Mouse (Mus musculus): ENCODE data around the gene Pkd1l2. TPM values are rescaled to one million over a fixed set of nuclear protein-coding genes. Genes with fewer than 3 reads are reported as not detected.

Gene Pkd1l2
- polyA plus RNA-seq, 1 experiment from 2014 or later = 0.05 TPM

- WGBS = 55% methylated on average over 16 of the region's 16 CpGs
- peak; percentile 36 for DNase-seq (ENCODE audit: low spot score)
- H3K9me3 ChIP-seq (replicated peaks) = no peaks in the 10 kb centered on the region
Observed at GRCm38 (mm10) chr8:117109801-117110390, 27.6 kb upstream of the Pkd1l2 start.

GRCm38 (mm10) chr8:117109018-117109711 is 26.9 kb upstream of the Pkd1l2 start:
- Histone ChIP-seq H3K27ac (replicated peaks) (no peak overlapping the region), H3K27me3 (ENCODE audit: low read depth, poor library complexity, severe bottlenecking) (no peaks in the 10 kb centered on the region), H3K9me3 (replicated peaks) (no peaks in the 10 kb centered on the region), H3K4me3 (no peak overlapping the region), H3K4me1 (no peaks in the 10 kb centered on the region), H3K36me3 (no peaks in the 10 kb centered on the region)
- no peak for DNase-seq (ENCODE audit: low spot score)
- WGBS = 90% methylated on average over 19 of the region's 19 CpGs

More at GRCm38 (mm10) chr8:117109801-117110390, 27.6 kb upstream of the Pkd1l2 start:
- H3K4me3 ChIP-seq = no peak overlapping the region
- no peak overlapping the region for H3K27ac ChIP-seq (replicated peaks)
- no peaks in the 10 kb centered on the region for H3K36me3 ChIP-seq
- H3K27me3 ChIP-seq (ENCODE audit: low read depth, poor library complexity, severe bottlenecking) = no peaks in the 10 kb centered on the region
- H3K4me1 ChIP-seq = peaks cover 1% of the 10 kb centered on the region; the same call in 1 of the 2 replicates

GRCm38 (mm10) chr8:117107533-117107932 is 25.3 kb upstream of the Pkd1l2 start:
- Histone ChIP-seq H3K4me1 (no peaks in the 10 kb centered on the region), H3K9me3 (replicated peaks) (no peaks in the 10 kb centered on the region), H3K27ac (replicated peaks) (no peak overlapping the region), H3K4me3 (no peak overlapping the region), H3K27me3 (ENCODE audit: low read depth, poor library complexity, severe bottlenecking) (no peaks in the 10 kb centered on the region), H3K36me3 (no peaks in the 10 kb centered on the region)
- WGBS = 26% methylated on average over 9 of the region's 9 CpGs
- DNase-seq (ENCODE audit: low spot score) = peak; percentile 48

- H3K4me3 ChIP-seq = no peak overlapping the region
- H3K9me3 ChIP-seq (replicated peaks) = no peaks in the 10 kb centered on the region; the same call in 1 of the 2 replicates
- no peak overlapping the region for H3K27ac ChIP-seq (replicated peaks)
- H3K36me3 ChIP-seq = no peaks in the 10 kb centered on the region
- DNase-seq (ENCODE audit: low spot score) = no peak
- WGBS = 66% methylated on average over 11 of the region's 11 CpGs
- H3K27me3 ChIP-seq (ENCODE audit: low read depth, poor library complexity, severe bottlenecking) = no peaks in the 10 kb centered on the region
- H3K4me1 ChIP-seq = peaks cover 20% of the 10 kb centered on the region
Observed at GRCm38 (mm10) chr8:117097564-117098191, 15.4 kb upstream of the Pkd1l2 start.

- H3K27me3 ChIP-seq (ENCODE audit: low read depth, poor library complexity, severe bottlenecking) = no peaks in the 10 kb centered on the region
- H3K9me3 ChIP-seq (replicated peaks) = no peaks in the 10 kb centered on the region; the same call in 1 of the 2 replicates
- 87% methylated on average over 10 of the region's 10 CpGs for WGBS
- H3K4me3 ChIP-seq = no peak overlapping the region
- no peaks in the 10 kb centered on the region for H3K36me3 ChIP-seq
- H3K4me1 ChIP-seq = peaks cover 20% of the 10 kb centered on the region
- DNase-seq (ENCODE audit: low spot score) = no peak
- H3K27ac ChIP-seq (replicated peaks) = no peak overlapping the region
Observed at GRCm38 (mm10) chr8:117097051-117097563, 14.9 kb upstream of the Pkd1l2 start.

GRCm38 (mm10) chr8:117095647-117096046 is 13.4 kb upstream of the Pkd1l2 start, which contains the start of gene Bco1:
Gene Bco1 (plus strand): TSS chr8:117095854.
- H3K9me3 ChIP-seq (replicated peaks) = no peaks in the 10 kb centered on the region; the same call in 1 of the 2 replicates
- H3K4me3 ChIP-seq = no peak within 1 kb of the TSS
- DNase-seq (ENCODE audit: low spot score) = peak; percentile 22
- no peaks in the 10 kb centered on the region for H3K27me3 ChIP-seq (ENCODE audit: low read depth, poor library complexity, severe bottlenecking)
- 0 out of 2 replicates have a peak within 1 kb of the TSS, but pooled peaks have one; percentile 23 for H3K27ac ChIP-seq (replicated peaks)
- H3K4me1 ChIP-seq = peaks cover 20% of the 10 kb centered on the region
- 60% methylated on average over 12 of the region's 12 CpGs for WGBS
- no peaks in the 10 kb centered on the region for H3K36me3 ChIP-seq

- no peaks in the 10 kb centered on the region for H3K27me3 ChIP-seq (ENCODE audit: low read depth, poor library complexity, severe bottlenecking)
- WGBS = 72% methylated on average over 5 of the region's 5 CpGs
- H3K9me3 ChIP-seq (replicated peaks) = no peaks in the 10 kb centered on the region; the same call in 1 of the 2 replicates
- no peak for DNase-seq (ENCODE audit: low spot score)
- H3K4me1 ChIP-seq = peaks cover 20% of the 10 kb centered on the region
- H3K4me3 ChIP-seq = no peak overlapping the region
- H3K36me3 ChIP-seq = no peaks in the 10 kb centered on the region
- no peak overlapping the region for H3K27ac ChIP-seq (replicated peaks)
Observed at GRCm38 (mm10) chr8:117094053-117094452, 11.8 kb upstream of the Pkd1l2 start.

- Histone ChIP-seq H3K4me3 (no peak overlapping the region), H3K36me3 (no peaks in the 10 kb centered on the region), H3K4me1 (0 out of 2 replicates have a peak, but pooled peaks cover 2% of the 10 kb centered on the region), H3K9me3 (replicated peaks) (no peaks in the 10 kb centered on the region), H3K27me3 (ENCODE audit: low read depth, poor library complexity, severe bottlenecking) (no peaks in the 10 kb centered on the region), H3K27ac (replicated peaks) (no peak overlapping the region)
- DNase-seq (ENCODE audit: low spot score) = no peak
- 91% methylated on average over 4 of the region's 4 CpGs for WGBS
Observed at GRCm38 (mm10) chr8:117089802-117090201, 7.6 kb upstream of the Pkd1l2 start.

- no peak for DNase-seq (ENCODE audit: low spot score)
Observed at GRCm38 (mm10) chr8:117087036-117087435, 4.8 kb upstream of the Pkd1l2 start.

GRCm38 (mm10) chr8:117085521-117085920 is 3.3 kb upstream of the Pkd1l2 start:
- Histone ChIP-seq H3K4me3 (no peak overlapping the region), H3K9me3 (replicated peaks) (no peaks in the 10 kb centered on the region), H3K4me1 (0 out of 2 replicates have a peak, but pooled peaks cover 2% of the 10 kb centered on the region), H3K27ac (replicated peaks) (no peak overlapping the region), H3K27me3 (ENCODE audit: low read depth, poor library complexity, severe bottlenecking) (no peaks in the 10 kb centered on the region), H3K36me3 (no peaks in the 10 kb centered on the region)
- no peak for DNase-seq (ENCODE audit: low spot score)
- 62% methylated on average over 8 of the region's 8 CpGs for WGBS

More at GRCm38 (mm10) chr8:117087036-117087435, 4.8 kb upstream of the Pkd1l2 start:
- H3K4me3 ChIP-seq = no peak overlapping the region
- no peaks in the 10 kb centered on the region for H3K27me3 ChIP-seq (ENCODE audit: low read depth, poor library complexity, severe bottlenecking)
- H3K27ac ChIP-seq (replicated peaks) = no peak overlapping the region
- H3K9me3 ChIP-seq (replicated peaks) = no peaks in the 10 kb centered on the region
- H3K36me3 ChIP-seq = no peaks in the 10 kb centered on the region
- 0 out of 2 replicates have a peak, but pooled peaks cover 2% of the 10 kb centered on the region for H3K4me1 ChIP-seq

- Histone ChIP-seq H3K4me1 (peaks cover 2% of the 10 kb centered on the region; the same call in 1 of the 2 replicates), H3K9me3 (replicated peaks) (no peaks in the 10 kb centered on the region), H3K27ac (replicated peaks) (no peak overlapping the region), H3K36me3 (no peaks in the 10 kb centered on the region), H3K4me3 (no peak overlapping the region), H3K27me3 (ENCODE audit: low read depth, poor library complexity, severe bottlenecking) (no peaks in the 10 kb centered on the region)
- WGBS = 83% methylated on average over 9 of the region's 9 CpGs
- no peak for DNase-seq (ENCODE audit: low spot score)
Observed at GRCm38 (mm10) chr8:117082947-117083559, 804 bp upstream of the Pkd1l2 start.

GRCm38 (mm10) chr8:117079652-117080051 is 2.6 kb downstream of the Pkd1l2 start:
- Histone ChIP-seq H3K36me3 (no peaks in the 10 kb centered on the region), H3K9me3 (replicated peaks) (no peaks in the 10 kb centered on the region), H3K4me3 (no peak overlapping the region), H3K27ac (replicated peaks) (no peak overlapping the region), H3K4me1 (no peaks in the 10 kb centered on the region; the same call in 1 of the 2 replicates), H3K27me3 (ENCODE audit: low read depth, poor library complexity, severe bottlenecking) (no peaks in the 10 kb centered on the region)
- 94% methylated on average over 14 of the region's 14 CpGs for WGBS
- DNase-seq (ENCODE audit: low spot score) = no peak
